Mouse (Mus musculus) spleen, adult 2 months (tissue): ENCODE data around the gene Mgll.

ENCODE experiments used
- CTCF ChIP-seq: fragments of 200-500 bp; IDR thresholded peaks from 2 replicates; pipeline ENCODE4 v1.5.1; 2011; ENCODE audit warnings: mild to moderate bottlenecking, inconsistent platforms; ENCODE audit not compliant: insufficient read depth, insufficient read length, insufficient replicate concordance; ENCODE audit errors: extremely low read depth
- POLR2A ChIP-seq: fragments of 200-500 bp; IDR thresholded peaks from 2 replicates; pipeline ENCODE4 v1.6.1; 2011; ENCODE audit warnings: low read depth, low read length, inconsistent platforms

- TF ChIP-seq CTCF (no peak), POLR2A (no peak)
Observed at GRCm38 (mm10) chr6:88787496-88787895, 63.3 kb downstream of the Mgll start.
